Mouse (Mus musculus) liver, adult 2 months (tissue): Measurements from ENCODE around the gene Golgb1. TPM values are rescaled to one million over a fixed set of nuclear protein-coding genes. Genes with fewer than 3 reads are reported as not detected.
A peak's percentile ranks its signal among the peaks of the same experiment; 100 is the strongest.

Experiments used
- DNase-seq: peaks from one replicate; pipeline ENCODE4 v3.0.0-alpha.2; 2011; ENCODE audit warnings: low read depth, low spot score; ENCODE audit errors: extremely low read depth
- H3K27ac ChIP-seq: fragments of 200-500 bp; replicated peaks from 2 replicates; pipeline ENCODE4 v1.5.1; 2012; ENCODE audit warnings: low read depth, mild to moderate bottlenecking, control low read depth, inconsistent platforms, low read length; ENCODE audit not compliant: insufficient read depth
- H3K27me3 ChIP-seq: fragments of 200-500 bp; 2 replicates; pipeline ENCODE4 v1.6.1; 2012; ENCODE audit warnings: mild to moderate bottlenecking, moderate library complexity, low read length, inconsistent platforms; ENCODE audit not compliant: control insufficient read depth, insufficient read depth
- H3K36me3 ChIP-seq: fragments of 200-500 bp; 2 replicates; pipeline ENCODE4 v1.6.1; 2012; ENCODE audit warnings: low read length, inconsistent platforms; ENCODE audit not compliant: control insufficient read depth, insufficient read depth
- H3K4me1 ChIP-seq: fragments of 200-500 bp; 2 replicates; pipeline ENCODE4 v1.6.1; 2011; ENCODE audit warnings: low read length; ENCODE audit not compliant: control insufficient read depth, insufficient read depth
- H3K4me3 ChIP-seq: fragments of 200-500 bp; 2 replicates; pipeline ENCODE4 v1.5.1; 2011; ENCODE audit warnings: low read depth, mild to moderate bottlenecking, control low read depth, low read length, moderate library complexity; ENCODE audit not compliant: insufficient read depth
- H3K79me2 ChIP-seq: fragments of 200-500 bp; 2 replicates; pipeline ENCODE4 v1.6.1; 2012; ENCODE audit warnings: inconsistent platforms, mild to moderate bottlenecking, low read length, moderate library complexity; ENCODE audit not compliant: control insufficient read depth, insufficient read depth
- H3K9ac ChIP-seq: fragments of 200-500 bp; 2 replicates; pipeline ENCODE4 v1.6.1; 2012; ENCODE audit warnings: low read depth, mild to moderate bottlenecking, control low read depth, inconsistent platforms, low read length
- CTCF ChIP-seq: fragments of 200-500 bp; IDR thresholded peaks from 2 replicates; pipeline ENCODE4 v1.5.1; 2011; ENCODE audit warnings: low read depth, low read length, control low read depth
- POLR2A ChIP-seq: fragments of 200-500 bp; IDR thresholded peaks from 2 replicates; pipeline ENCODE4 v1.6.1; 2011; ENCODE audit warnings: low read length, control low read depth; ENCODE audit not compliant: insufficient read depth; ENCODE audit errors: extremely low read depth
- WGBS: fragments of 180-500 bp; shearing (Covaris S2); methylation state at CpG from one replicate; pipeline ENCODE4 v1.1.7; 2018; 5-methylcytosine and 5-hydroxymethylcytosine counted together
- polyA plus RNA-seq: library from polyadenylated mRNA; depleted of rRNA; stranded (reverse); fragments of >200 nt; gene quantifications from 2 replicates; pipeline ENCODE4 v1.2.3, GENCODE M21; 2012
- total RNA-seq: library from RNA; depleted of rRNA; stranded (reverse); fragments of >200 nt; gene quantifications from 2 replicates; pipeline ENCODE4 v1.2.3, GENCODE M21; 2014

Golgb1 gene
- total and polyA plus RNA-seq, 2 experiments: 30.1 to 34.1 TPM

DNA sequence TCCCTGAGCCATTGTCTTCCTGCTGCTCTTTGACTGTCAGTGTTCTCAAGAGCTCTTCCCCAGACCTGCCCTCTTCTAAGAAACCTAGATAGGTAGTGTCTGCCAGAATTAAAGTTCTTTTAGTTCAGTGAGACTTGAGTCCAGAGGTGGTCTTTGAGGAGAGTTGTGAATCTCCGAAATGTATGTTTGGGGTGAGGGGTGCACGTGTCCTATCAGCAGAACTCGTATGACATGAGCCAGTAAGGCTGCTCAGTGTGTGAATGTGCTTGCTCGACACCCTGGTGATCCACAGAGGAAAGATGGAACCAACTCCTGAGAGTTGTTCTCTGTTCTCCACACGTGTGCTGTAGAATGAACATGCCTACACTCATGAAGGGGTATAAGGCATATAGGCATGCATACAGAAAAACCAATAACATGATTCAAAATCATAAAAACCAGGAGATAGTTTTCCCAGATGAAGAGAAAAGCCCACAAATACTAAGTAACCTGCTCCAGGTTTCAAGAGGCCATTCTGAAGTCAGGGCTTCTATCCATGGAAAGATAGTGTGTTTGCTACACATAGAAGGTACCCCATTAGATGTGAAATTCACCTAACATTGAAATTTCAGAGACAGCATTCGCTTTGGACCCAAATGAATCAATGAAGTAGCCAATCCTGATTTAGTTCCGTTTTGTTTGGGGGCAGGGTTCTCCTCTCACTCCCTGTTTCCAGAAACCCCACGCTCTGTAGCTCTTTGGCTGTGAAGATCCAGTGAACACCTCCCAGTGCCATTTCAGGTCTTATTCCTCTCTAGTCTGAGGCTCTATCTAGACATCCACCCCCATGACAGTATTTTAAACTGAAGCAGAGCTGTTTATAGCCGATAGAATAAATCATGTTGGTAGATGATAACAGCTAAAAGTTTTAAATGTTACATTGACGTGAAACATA, 51.8 kb downstream of the Golgb1 start:
- no peak overlapping the region for H3K27ac ChIP-seq
- no peaks in the 10 kb centered on the region for H3K4me1 ChIP-seq
- WGBS: 95% methylated on average over 10 of the region's 10 CpGs
- H3K4me3 ChIP-seq: no peak overlapping the region
- TF ChIP-seq POLR2A (no peak), CTCF (no peak)
- H3K27me3 ChIP-seq: no peaks in the 10 kb centered on the region
- no peak for DNase-seq
- H3K36me3 ChIP-seq: peaks cover 59% of the 10 kb centered on the region
- no peak overlapping the region for H3K9ac ChIP-seq
- H3K79me2 ChIP-seq: no peaks in the 10 kb centered on the region

DNA sequence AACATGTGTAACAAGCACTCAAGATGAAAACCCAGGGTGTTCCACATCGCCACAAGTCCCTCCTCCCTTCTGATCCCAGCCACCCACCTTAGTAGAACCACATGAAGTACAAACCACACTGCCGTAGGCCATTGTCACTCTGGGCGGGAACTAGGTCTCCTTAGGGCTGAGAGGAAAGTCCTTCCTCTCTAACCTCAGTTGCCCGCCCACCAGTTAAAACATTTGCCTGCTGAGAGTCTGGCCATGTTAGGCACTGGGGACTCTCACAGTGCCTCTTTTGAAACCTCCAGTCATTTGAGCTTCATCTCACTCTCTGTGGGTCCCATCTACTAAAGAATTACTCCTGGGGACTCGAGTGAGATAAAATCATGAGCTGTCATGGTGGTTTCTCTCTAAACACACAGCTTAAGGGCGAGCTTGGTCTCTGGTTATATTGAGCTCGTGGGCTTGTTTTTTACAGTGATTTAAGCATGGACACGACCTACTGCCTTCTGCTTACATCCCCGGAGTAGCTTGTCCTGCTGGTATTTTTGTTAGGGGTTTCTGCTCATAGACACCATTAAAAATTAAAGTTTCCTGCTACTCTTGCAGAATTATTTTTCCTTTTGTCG, 52.7 kb downstream of the Golgb1 start:
- H3K27me3 ChIP-seq: no peaks in the 10 kb centered on the region
- no peaks in the 10 kb centered on the region for H3K4me1 ChIP-seq
- peaks cover 65% of the 10 kb centered on the region for H3K36me3 ChIP-seq
- no peak overlapping the region for H3K9ac ChIP-seq
- H3K4me3 ChIP-seq: no peak overlapping the region
- H3K27ac ChIP-seq: no peak overlapping the region
- TF ChIP-seq CTCF: no peak
- TF ChIP-seq POLR2A: no peak
- no peaks in the 10 kb centered on the region for H3K79me2 ChIP-seq
- WGBS: 92% methylated on average over 10 of the region's 10 CpGs
- no peak for DNase-seq

DNA sequence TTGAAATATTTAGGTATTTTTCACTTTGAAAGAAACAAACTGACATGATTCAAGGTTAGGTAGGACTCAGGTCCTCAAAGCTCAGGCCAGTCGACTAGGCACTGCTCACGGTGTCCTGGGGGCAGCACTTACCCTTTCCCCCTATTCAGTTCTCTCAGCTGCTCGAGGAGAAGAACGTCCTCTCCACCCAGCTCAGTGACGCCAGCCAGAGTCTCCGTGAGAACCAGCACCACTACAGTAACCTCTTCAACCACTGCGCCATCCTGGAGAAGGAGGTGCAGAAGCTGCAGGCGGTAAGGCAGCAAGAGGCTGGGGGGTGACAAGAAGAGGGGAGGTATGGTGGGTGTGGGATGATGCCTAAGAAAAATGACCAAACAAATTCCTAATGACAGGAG, 53.2 kb downstream of the Golgb1 start:
- H3K4me3 ChIP-seq: no peak overlapping the region
- H3K79me2 ChIP-seq: no peaks in the 10 kb centered on the region
- no peak overlapping the region for H3K27ac ChIP-seq
- TF ChIP-seq POLR2A: no peak
- TF ChIP-seq CTCF: no peak
- WGBS: 94% methylated on average over 8 of the region's 8 CpGs
- no peak overlapping the region for H3K9ac ChIP-seq
- no peaks in the 10 kb centered on the region for H3K4me1 ChIP-seq
- no peaks in the 10 kb centered on the region for H3K27me3 ChIP-seq
- DNase-seq: no peak
- H3K36me3 ChIP-seq: peaks cover 62% of the 10 kb centered on the region

DNA sequence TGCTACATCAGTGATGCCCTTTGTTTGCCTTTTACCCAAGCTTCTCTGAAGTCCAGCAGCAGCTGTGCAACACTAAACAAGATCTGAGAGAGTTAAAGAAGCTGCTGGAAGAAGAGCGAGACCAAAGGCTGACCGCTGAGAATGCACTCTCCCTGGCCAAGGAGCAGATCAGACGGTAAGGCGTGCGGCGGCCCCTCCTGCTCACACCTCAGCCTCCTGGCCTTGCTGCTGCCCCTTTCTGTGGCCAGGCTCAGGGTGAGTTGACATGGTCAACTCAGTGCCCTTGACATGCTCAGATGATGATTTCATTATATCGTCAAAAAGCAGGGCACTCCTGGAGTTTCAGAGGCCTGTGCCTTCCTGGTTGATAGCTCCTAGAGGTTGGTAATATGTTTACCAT, 54.3 kb downstream of the Golgb1 start:
- Histone ChIP-seq H3K4me3 (no peak overlapping the region), H3K4me1 (peaks cover 3% of the 10 kb centered on the region; the same call in 1 of the 2 replicates), H3K9ac (no peak overlapping the region), H3K79me2 (no peaks in the 10 kb centered on the region), H3K27me3 (no peaks in the 10 kb centered on the region), H3K36me3 (peaks cover 59% of the 10 kb centered on the region), H3K27ac (no peak overlapping the region)
- DNase-seq: no peak
- TF ChIP-seq POLR2A (no peak), CTCF (no peak)
- 97% methylated on average over 7 of the region's 7 CpGs for WGBS

DNA sequence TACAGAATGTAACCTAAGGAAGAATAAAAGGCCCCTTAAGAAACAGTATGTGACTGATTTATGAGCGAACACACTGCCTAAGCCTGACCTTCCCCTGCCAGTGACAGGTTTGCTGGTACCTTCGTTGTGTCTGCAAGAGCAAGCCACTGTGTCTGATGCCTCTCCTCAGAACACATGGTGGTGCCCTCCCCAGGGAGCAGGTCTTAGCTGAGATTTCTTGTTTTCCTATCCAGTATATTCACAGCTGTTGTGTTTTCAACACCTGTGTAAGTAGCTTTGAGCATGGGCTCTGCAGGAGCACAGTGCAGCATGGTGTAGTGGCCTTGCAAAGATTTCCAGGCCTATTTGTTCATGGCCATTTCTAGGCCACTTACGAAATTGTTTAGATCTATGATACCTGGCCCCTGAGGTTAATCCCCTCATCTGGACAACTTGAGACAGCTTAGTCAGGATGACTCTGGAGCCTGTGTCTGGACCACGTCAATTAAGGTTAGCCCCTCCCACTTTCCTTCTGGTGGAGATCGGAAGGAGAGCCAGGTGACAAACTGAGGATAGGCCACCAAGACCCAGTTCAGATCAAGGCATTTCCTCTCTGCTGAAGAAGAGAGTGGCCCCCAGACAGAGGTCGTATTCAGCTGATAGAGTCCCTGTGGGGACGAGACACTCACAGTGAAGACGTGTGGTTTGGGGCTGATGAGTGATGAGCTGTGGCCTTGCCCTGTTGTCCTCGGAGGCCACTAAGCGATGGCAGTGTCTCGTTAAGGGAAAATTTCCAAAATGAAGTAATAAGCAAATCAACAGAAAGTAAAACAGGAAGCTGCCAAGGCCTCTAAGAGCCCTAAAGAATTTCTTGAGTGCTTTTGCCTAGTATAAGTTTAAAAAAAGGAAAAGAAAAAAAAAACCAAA, 55.5 kb downstream of the Golgb1 start:
- Histone ChIP-seq H3K4me3 (no peak overlapping the region), H3K27me3 (no peaks in the 10 kb centered on the region), H3K4me1 (peaks cover 4% of the 10 kb centered on the region; the same call in 1 of the 2 replicates), H3K36me3 (peaks cover 53% of the 10 kb centered on the region), H3K27ac (no peak overlapping the region), H3K79me2 (no peaks in the 10 kb centered on the region), H3K9ac (no peak overlapping the region)
- WGBS: 74% methylated on average over 11 of the region's 11 CpGs
- DNase-seq: peak; percentile 60
- TF ChIP-seq POLR2A (no peak), CTCF (no peak)
